Mouse (Mus musculus): ENCODE measurements around the gene Bak1. TPM values are rescaled to one million over a fixed set of nuclear protein-coding genes. Genes with fewer than 3 reads are reported as not detected.

Bak1 gene
- polyA plus RNA-seq, 1 experiment from 2014 or later, result 4.6 TPM

DNA sequence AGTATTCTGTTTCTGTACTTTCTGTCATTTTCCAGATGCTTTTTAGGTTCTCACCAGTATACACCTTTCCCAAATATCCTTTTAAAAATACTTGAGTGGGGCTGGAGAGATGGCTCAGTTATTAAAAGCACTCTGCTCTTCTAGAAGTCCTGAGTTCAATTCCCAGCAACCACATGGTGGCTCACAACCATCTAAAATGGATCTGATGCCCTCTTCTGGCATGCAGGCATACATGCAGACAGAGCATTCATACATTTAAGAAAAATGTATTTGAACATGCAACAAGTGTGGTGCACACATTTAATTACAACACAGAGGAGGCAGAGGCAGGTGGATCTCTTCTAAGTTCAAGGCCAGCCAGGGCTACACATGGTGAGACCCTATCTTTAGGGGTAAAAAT, 53.4 kb downstream of the Bak1 start:
- H3K4me2 ChIP-seq, result no peak overlapping the region
- ATAC-seq (ENCODE audit: insufficient number of reproducible peaks, insufficient read depth, low FRiP score, low TSS enrichment, low read depth), result no peak
- H3K27me3 ChIP-seq, result no peaks in the 10 kb centered on the region
- peaks cover 65% of the 10 kb centered on the region for H3K36me3 ChIP-seq
- no peak overlapping the region for H3K4me3 ChIP-seq
- H3K9me3 ChIP-seq, result no peaks in the 10 kb centered on the region
- H3K4me1 ChIP-seq, result peaks cover 50% of the 10 kb centered on the region
- H3K9ac ChIP-seq, result no peak overlapping the region
- H3K27ac ChIP-seq, result no peak overlapping the region

DNA sequence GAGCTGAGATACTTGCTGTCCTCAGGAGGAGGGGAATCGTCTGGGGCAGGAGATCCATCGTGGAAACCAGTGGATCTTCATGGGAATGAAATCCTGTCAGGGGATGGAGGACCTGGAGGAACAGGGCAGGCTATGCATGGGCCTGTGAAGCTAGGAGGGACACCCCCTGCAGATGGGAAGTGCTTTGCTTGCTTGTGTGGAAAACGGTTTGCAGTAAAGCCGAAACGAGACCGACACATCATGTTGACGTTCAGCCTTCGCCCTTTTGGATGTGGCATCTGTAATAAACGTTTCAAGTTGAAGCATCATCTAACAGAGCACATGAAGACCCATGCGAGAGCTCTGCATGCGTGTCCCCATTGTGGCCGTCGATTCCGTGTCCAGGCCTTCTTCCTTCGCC, 54.3 kb downstream of the Bak1 start:
- peak overlapping the region; percentile 86; the same call in 1 of the 2 replicates for H3K9ac ChIP-seq
- peak overlapping the region; percentile 97 for H3K4me2 ChIP-seq
- H3K27ac ChIP-seq, result no peak overlapping the region
- H3K27me3 ChIP-seq, result no peaks in the 10 kb centered on the region
- H3K4me1 ChIP-seq, result peaks cover 50% of the 10 kb centered on the region
- no peaks in the 10 kb centered on the region for H3K9me3 ChIP-seq
- no peak for ATAC-seq (ENCODE audit: insufficient number of reproducible peaks, insufficient read depth, low FRiP score, low TSS enrichment, low read depth)
- peak overlapping the region; percentile 82; the same call in 1 of the 2 replicates for H3K4me3 ChIP-seq
- WGBS, result 92% methylated on average over 15 of the region's 15 CpGs
- H3K36me3 ChIP-seq, result peaks cover 61% of the 10 kb centered on the region

DNA sequence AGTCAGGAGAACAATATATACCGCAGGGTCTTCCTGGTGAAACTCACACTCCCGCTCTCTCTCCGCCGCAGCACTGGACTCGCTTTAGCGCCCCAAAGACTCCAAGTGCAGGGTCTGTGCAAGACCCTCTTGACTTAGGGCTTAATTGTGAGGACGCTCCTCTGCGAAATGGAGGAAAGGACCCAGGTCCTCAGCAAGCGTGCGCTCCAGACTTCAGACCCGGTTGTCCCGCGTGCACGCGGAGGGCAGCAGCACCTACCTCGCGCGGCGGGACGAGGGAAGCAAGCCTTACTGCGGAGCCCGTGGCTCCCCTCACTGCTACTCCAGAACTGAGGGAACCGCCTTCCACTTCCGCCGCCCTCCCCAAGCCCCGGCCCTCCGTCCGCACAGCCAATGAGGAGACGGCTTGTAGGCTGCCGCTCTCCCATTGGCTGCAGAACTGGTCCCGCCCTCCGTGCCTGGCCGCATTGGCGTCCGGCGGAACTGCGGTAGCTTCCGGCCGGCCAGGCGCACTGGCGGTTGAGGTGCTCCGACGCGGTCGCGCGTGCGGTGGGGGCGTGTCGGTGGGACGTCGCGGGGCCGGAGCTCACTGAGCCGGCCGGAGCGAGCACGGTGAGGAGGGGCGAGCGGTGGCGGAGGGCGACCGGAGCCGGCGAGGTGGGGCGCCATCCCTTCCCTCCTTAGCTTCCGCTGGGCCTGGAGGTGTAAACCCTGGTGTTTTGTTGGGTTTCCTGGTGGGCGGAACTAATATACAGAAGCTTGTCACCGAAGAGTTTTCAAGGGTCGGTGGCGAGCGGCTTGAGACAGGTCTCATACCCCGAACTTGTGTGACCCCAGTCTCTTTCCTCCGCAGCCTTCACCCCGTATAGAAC, 55.9 kb downstream of the Bak1 start, which contains the start of gene Zbtb9:
Gene Zbtb9, plus strand, starts transcription at position 465 of the 872 bp plus-strand sequence.
- Histone ChIP-seq H3K4me3 (peak within 1 kb of the TSS; percentile 82), H3K9me3 (no peaks in the 10 kb centered on the region), H3K9ac (peak within 1 kb of the TSS; percentile 86), H3K36me3 (peaks cover 52% of the 10 kb centered on the region), H3K4me2 (peak within 1 kb of the TSS; percentile 97), H3K27me3 (no peaks in the 10 kb centered on the region), H3K4me1 (peaks cover 50% of the 10 kb centered on the region), H3K27ac (peak within 1 kb of the TSS; percentile 90)
- peak; percentile 97 for ATAC-seq (ENCODE audit: insufficient number of reproducible peaks, insufficient read depth, low FRiP score, low TSS enrichment, low read depth)
- under 1% methylated on average over 74 of the region's 75 CpGs for WGBS

DNA sequence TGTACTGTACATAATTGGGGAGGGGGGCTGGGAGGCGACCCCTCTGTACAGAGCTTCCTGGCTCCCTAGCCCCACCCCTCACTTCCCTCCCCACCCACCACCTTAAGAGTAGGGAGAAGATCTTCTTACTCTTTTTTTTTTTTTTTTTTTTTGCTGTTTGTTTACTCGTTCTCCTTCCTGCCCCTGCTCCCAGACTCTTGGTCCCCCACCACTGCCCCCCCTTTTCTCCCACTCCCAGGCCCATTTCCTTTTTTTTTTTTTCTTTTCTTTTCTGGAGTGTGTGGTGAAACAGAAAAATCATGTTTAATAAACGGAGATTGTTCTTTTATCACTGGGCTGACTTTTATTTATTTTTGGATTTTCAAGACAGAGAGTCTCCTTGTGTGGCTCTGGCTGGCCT, 56.7 kb downstream of the Bak1 start:
- Histone ChIP-seq H3K9ac (peak overlapping the region; percentile 86), H3K27me3 (no peaks in the 10 kb centered on the region), H3K9me3 (no peaks in the 10 kb centered on the region), H3K27ac (peak overlapping the region; percentile 90), H3K4me3 (peak overlapping the region; percentile 82), H3K4me2 (peak overlapping the region; percentile 97), H3K4me1 (peaks cover 50% of the 10 kb centered on the region), H3K36me3 (peaks cover 52% of the 10 kb centered on the region)
- WGBS, result 2% methylated on average over 3 of the region's 3 CpGs
- no peak for ATAC-seq (ENCODE audit: insufficient number of reproducible peaks, insufficient read depth, low FRiP score, low TSS enrichment, low read depth)

DNA sequence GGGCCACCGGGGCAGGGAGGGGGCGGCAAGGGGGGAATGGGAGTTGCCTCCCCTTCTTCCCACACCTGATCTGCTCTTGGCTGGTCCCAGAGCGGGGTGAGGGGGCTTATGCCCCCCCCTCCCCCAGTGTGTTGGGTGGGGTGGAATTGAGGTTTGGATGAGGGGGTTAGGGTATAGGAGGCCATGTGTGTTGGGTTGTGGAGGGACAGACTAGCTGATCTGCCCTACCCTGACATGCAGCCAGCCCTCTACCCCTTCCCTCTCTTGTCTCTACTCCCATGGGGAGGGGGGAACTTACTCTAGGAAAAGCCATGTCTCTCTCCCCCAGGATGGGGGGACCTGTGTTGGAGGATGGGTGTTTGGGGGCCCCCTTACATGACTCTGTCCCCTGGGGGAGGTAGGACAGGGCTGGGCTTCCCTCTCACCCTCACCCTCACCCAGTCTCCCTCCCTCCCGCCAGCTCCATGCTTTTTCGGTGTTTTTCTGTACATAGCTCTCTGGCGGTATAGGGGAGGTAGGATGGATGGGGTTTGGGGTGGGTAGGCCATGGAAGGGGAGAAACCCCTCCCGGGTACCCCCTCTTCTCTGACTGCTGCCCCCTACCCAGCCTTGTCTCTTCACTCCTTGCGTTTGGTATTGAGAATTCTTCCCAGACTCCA, 57.4 kb downstream of the Bak1 start:
- ATAC-seq (ENCODE audit: insufficient number of reproducible peaks, insufficient read depth, low FRiP score, low TSS enrichment, low read depth), result no peak
- Histone ChIP-seq H3K27ac (peak overlapping the region; percentile 90), H3K9me3 (no peaks in the 10 kb centered on the region), H3K27me3 (no peaks in the 10 kb centered on the region), H3K4me2 (peak overlapping the region; percentile 97), H3K4me1 (peaks cover 45% of the 10 kb centered on the region), H3K9ac (peak overlapping the region; percentile 86), H3K36me3 (peaks cover 52% of the 10 kb centered on the region), H3K4me3 (peak overlapping the region; percentile 82)
- 56% methylated on average over 8 of the region's 8 CpGs for WGBS

DNA sequence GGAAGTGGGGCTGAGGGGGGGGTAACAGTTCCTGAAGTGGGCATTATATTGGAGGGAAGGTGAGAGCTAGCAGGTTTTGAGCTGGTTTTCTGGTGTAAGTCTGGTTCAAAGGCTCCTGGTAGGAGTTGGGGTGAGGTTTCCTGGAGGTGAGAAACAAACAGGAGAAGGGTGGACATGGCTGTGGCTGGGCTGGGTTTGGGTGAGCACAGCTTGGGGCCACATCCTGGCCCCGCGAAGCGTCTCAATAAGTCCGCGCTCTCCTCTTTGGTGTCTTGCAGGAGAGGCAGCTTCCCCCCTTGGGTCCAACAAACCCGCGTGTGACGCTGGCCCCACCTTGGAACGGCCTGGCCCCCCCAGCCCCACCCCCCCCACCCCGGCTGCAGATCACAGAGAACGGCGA, 58.6 kb downstream of the Bak1 start:
- Histone ChIP-seq H3K9ac (no peak overlapping the region), H3K4me3 (no peak overlapping the region), H3K27ac (peak overlapping the region; percentile 44; the same call in 1 of the 2 replicates), H3K9me3 (no peaks in the 10 kb centered on the region), H3K4me1 (peaks cover 34% of the 10 kb centered on the region), H3K4me2 (no peak overlapping the region), H3K27me3 (no peaks in the 10 kb centered on the region), H3K36me3 (peaks cover 52% of the 10 kb centered on the region)
- no peak for ATAC-seq (ENCODE audit: insufficient number of reproducible peaks, insufficient read depth, low FRiP score, low TSS enrichment, low read depth)
- 77% methylated on average over 12 of the region's 12 CpGs for WGBS

Other genes starting within 250 kb of the Bak1 start
- gene Bnip1, start 247.9 kb downstream of the Bak1 start, polyA plus RNA-seq (2015; fragmentation: Nextera tagmentation; extraction: Ambion mirVana), result 52.3 and 64.3 TPM in 2 replicates
- 0.39 and 2.5 TPM in 2 replicates for gene Nkx2-5, start 184.0 kb downstream of the Bak1 start, polyA plus RNA-seq (2015; fragmentation: Nextera tagmentation; extraction: Ambion mirVana)
- gene Kifc5b, start 111.9 kb downstream of the Bak1 start, polyA plus RNA-seq (2015; fragmentation: Nextera tagmentation; extraction: Ambion mirVana), result 8.9 and 10.2 TPM in 2 replicates
- 12.7 and 15.4 TPM in 2 replicates for gene Phf1, start 96.0 kb downstream of the Bak1 start, polyA plus RNA-seq (2015; fragmentation: Nextera tagmentation; extraction: Ambion mirVana)
- 162 and 180 TPM in 2 replicates for gene Cuta, start 89.4 kb downstream of the Bak1 start, polyA plus RNA-seq (2015; fragmentation: Nextera tagmentation; extraction: Ambion mirVana)
- gene Syngap1, start 87.8 kb downstream of the Bak1 start, polyA plus RNA-seq (2015; fragmentation: Nextera tagmentation; extraction: Ambion mirVana), result 3.4 and 3.7 TPM in 2 replicates
- 16.0 and 16.1 TPM in 2 replicates for gene Zbtb9, start 55.8 kb downstream of the Bak1 start, polyA plus RNA-seq (2015; fragmentation: Nextera tagmentation; extraction: Ambion mirVana)
- gene Itpr3, start 28.3 kb upstream of the Bak1 start, polyA plus RNA-seq (2015; fragmentation: Nextera tagmentation; extraction: Ambion mirVana), result 3.8 and 4.0 TPM in 2 replicates
- 328 and 350 TPM in 2 replicates for gene Uqcc2, start 104.9 kb upstream of the Bak1 start, polyA plus RNA-seq (2015; fragmentation: Nextera tagmentation; extraction: Ambion mirVana)
- 0.40 and 0.42 TPM in 2 replicates for gene Ip6k3, start 138.8 kb upstream of the Bak1 start, polyA plus RNA-seq (2015; fragmentation: Nextera tagmentation; extraction: Ambion mirVana)
- 18.0 and 20.8 TPM in 2 replicates for gene Lemd2, start 175.5 kb upstream of the Bak1 start, polyA plus RNA-seq (2015; fragmentation: Nextera tagmentation; extraction: Ambion mirVana)

Measured in embryonic facial prominence, embryonic 13.5 days (tissue).